Mouse (Mus musculus): ENCODE data around the gene Hsd17b13.
"Not testable (repeated sequence)": the region's sequence is repeated elsewhere in the genome, so short reads cannot be mapped to it uniquely, and the experiment has no call there.

The Hsd17b13 gene

GRCm38 (mm10) chr5:103977297-103977696 is at the start of gene Hsd17b13:
Gene Hsd17b13, minus strand, starts transcription at chr5:103977410.
- no peak for DNase-seq (ENCODE audit: low spot score in 2 of 2)

DNA sequence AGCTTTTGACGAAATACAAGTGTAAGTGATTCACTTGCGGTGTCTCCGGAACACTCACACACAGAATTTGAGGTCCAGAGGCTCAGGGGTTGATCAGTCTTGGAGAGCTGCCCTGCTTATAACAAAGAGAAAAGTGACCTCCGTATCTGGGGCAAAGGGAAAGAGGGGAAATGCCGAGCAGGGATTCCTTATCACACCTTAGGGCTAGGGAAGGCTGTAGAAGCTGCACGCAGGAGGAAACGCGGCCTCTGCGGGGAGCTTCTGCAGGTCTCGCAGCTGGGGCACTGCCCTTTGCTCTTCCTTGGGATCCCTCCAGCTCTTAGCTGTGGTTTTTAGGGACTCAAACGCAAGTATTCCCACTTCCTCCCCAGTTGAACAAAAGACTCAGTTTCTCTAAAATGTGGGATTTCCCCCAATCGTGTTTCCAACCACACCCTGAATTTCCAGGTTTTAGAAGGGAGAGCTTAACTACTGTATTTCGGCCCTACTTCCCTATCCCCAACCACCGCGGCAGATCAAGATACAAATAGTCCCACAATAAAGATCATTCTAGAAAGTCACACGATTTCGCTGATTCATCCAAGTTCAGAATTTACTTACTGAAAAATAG is 48.1 kb upstream of the Hsd17b13 start:
- no peak for DNase-seq (ENCODE audit: low spot score in 2 of 2)

- DNase-seq (ENCODE audit: low spot score in 2 of 2): no peak
Observed at GRCm38 (mm10) chr5:104024762-104025161, 47.6 kb upstream of the Hsd17b13 start.

DNA sequence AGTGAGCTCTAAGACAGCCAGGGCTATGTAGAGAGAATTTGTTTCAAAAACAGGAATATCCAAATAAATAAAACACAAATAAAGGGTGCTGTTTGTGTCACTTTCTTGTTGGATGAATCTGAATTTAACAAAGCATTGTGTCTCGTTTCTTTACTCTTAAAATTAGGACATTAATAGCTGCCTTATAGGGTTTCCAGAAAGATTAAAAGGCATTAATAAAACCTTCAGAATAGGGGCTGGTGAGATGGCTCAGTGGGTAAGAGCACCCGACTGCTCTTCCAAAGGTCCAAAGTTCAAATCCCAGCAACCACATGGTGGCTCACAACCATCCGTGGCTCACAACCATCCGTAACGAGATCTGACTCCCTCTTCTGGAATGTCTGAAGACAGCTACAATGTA is 47.0 kb upstream of the Hsd17b13 start:
- not testable (repeated sequence) for DNase-seq (ENCODE audit: low spot score in 2 of 2)

DNA sequence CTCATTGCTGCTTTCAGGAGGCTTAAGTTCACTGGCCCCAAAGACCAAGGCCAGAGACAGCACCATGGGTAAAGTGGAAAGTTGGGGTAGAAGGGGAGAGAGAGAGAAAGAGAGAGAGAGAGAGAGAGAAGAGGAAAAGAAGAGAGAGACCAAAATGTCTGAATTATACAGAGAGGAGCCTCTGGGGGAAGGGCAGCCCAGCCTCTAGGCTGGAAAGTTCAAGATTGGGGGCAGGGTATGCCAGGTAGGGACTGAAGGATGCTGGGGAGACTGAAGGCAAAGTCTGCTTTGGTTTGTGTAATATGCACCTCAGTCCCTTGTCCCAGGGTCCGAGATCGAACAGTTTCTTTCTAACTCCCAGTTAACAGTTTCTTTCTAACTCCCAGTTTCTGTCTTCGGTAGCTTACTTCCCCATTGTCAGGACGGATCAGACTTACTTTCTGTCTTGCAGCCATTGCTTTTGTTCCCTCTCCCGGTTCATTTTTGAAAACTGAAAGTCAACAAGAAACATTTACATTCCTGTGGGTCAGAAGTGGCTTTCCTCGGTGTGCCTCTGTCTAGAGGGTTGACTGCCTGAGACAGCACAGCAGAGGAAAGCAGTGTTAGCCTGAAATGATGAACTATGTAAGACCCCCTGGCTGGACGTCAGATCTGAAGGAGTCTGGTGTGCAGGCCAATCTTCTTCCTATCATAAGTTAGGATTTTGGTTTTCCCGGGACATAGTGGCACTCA is 46.2 kb upstream of the Hsd17b13 start:
- DNase-seq (ENCODE audit: low spot score in 2 of 2): no peak

GRCm38 (mm10) chr5:104022558-104022957 is 45.3 kb upstream of the Hsd17b13 start:
- DNase-seq (ENCODE audit: low spot score in 2 of 2): no peak

DNA sequence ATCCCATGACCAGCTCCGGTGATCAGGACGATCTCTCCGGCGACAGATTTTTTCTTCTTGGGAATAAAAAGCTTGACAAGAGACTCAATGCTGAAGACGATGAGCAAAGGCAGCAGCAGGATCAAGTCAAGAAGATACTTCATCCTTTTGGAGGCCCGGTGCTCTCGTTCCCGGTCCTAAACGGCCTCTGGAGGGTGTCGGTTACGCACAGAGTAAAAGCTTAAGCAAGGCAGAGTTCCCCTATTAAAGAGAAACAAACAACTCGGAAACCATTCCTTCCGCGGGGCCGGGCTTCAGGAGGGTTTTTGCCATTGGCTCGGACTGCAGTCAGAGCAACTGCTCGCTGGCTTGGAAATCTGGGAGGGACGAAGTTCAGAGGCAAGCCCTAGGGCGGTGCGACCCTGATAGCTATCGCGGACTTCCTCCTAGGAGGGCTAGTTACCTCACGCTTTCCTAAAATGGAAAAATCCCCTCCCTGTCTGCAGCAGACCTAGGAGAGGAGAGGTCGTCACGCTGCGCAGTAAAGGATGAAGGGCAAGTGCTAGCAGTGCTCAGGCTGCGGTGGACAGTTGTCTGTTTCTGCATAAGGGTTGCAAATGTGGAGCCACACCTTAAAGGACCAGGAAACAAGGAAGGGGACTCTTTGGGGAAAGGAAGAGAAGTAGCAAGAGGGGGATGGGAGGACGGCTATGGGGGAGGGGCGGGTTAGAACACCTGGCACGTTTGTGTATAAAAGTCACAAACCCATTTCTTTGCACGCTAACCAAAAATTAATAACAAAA is 44.6 kb upstream of the Hsd17b13 start, which contains the start of gene Hsd17b11:
TSS of gene Hsd17b11 (minus strand) at position 323 of the 782 bp plus-strand sequence.
- peak; percentile 36 to 40 for DNase-seq (ENCODE audit: low spot score in 2 of 2)

GRCm38 (mm10) chr5:104011419-104011818 is 34.2 kb upstream of the Hsd17b13 start:
- no peak for DNase-seq (ENCODE audit: low spot score in 2 of 2)

DNA sequence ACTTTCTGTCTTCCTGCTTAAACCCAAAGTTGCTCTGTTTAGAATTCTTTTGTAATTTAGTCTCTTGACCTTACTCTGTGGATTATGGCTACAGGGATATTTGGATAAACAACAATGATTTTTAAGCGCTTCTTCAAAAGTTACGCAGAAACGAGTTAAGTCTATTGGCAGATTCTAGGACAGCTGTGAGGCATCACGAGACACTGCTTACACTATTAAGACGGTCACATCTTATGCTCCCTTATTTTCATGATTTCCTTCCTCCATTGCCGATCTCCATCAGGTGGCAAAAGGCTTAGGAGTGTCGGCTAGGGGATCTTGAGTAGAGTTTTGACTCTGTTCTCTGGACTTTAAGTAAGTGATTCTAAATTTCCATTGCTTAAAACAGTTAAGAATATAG is 33.1 kb upstream of the Hsd17b13 start:
- DNase-seq (ENCODE audit: low spot score in 2 of 2): no peak

DNA sequence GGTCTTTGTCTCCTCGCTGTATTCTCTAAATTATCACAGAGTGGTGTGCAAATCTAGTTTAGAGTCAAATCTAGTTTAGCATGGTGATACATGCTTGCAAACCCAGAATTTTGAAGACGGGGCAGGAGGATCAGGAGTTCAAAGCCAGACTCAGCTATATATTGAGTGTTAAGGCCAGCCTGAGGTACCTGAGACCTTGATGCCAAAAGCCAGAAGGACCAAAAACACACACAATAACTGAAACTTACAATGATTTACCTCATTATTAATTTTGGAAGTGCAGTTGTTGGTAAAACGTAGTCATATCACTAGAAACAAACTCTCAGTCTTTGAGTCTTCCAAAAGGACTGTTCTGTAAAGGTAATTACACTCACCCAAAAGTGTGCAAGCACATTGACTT is 32.2 kb upstream of the Hsd17b13 start:
- no peak for DNase-seq (ENCODE audit: low spot score in 2 of 2)

DNA sequence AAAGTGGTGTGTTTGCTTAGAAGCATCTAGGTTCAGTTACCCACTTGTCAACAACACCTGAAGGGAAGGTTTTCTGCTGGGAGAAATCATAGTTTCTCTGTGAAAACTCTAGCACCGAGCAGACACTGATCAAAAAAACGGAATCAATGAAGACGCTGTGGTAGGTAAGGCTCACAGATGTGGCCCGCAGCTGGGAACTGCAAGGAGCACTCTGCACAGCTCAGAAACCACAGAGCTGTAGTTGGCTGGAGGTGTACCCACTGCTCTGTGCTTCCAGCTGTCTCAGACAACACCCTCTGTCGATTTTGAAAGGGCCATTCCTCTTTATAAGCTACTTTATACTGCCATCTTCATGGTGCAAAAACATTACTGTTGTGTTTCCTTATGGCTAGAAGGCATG is 30.6 kb upstream of the Hsd17b13 start:
- DNase-seq (ENCODE audit: low spot score in 2 of 2): peak; percentile 69 to 71

- DNase-seq (ENCODE audit: low spot score in 2 of 2): no peak
Observed at GRCm38 (mm10) chr5:104006811-104007210, 29.6 kb upstream of the Hsd17b13 start.

DNA sequence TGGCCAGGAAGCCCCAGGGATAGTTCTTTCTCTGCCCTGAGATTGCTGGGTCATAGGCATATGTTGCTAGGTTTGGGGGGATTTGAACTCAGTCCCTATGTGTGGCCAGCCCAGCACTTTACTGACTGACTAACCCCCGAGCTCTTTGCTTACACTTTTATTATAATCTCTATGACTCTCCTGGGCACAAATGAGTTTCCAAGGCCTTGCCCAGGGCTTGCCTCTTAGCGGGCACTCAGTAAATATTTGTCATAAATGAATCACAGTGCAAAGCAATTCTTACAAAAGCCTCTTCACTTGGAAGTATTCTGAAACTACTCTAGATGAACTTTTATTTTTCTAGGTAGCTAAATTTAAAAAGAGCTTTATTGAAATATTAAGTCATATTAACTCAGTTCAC is 26.7 kb upstream of the Hsd17b13 start:
- DNase-seq (ENCODE audit: low spot score in 2 of 2): no peak

DNA sequence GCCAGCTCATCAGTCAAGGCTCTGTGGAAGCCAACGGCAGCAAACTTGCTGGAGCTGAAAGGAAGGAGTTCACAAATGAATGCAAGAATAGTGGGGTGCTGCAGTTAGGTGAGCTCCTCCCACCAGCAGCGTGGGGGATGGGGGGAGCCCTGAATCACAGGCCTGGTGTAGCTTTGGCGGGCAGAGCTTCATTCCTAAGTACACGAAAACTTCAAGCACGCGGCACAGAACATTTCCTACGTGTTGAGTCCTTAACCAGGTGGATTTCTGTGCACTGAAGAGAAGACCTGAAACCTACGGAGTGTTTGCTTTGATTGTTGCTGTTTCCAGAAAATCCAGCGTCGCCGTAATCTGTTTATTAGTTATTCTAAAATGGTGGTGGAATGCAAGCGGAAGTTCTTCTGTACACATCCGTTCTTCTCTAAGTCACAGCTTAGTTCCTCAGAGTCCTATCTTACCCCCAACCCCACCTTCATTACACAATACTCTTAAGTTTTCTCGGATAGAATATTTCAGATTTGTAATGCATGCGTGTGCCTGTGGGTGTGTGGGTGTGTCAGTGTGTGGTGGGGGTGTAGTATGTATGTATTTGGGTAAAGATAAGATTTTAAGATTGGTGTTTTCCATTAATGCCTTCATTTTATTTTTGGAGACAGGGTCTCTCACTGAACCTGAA is 26.2 kb upstream of the Hsd17b13 start:
- no peak for DNase-seq (ENCODE audit: low spot score in 2 of 2)

DNA sequence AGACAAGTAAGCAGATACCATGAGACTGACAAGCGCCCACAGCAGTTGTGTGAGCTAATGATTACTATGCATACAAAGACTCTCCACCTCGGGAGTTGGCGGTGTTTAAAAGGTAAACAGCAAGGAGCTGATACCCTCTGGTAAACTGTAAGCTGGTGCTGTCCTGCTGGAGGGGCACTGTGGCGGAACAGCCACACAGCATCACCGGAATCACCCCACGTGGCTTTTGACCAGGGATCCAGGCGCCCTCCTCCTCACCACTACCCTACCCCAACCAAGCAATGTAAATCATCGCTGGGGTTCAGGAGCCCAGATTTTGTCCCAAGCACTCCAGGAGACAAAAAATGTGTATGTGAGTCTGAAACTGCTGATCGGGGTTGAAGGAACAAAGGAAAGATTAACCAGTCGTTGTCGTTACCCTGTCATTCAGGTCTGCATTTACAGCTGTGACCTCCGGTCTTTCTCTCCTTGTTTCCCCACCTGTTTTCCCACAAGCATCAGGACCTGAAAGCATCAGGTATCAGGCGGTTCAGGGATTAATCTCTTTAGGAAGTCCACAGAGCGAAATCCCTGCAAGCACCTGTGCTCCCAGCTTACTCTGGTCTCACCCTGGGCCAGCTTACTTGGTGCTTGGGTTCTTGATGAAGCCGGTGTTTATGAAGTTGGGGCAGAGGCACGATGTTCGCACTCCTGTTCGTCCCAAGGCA is 25.5 kb upstream of the Hsd17b13 start:
- no peak for DNase-seq (ENCODE audit: low spot score in 2 of 2)

DNA sequence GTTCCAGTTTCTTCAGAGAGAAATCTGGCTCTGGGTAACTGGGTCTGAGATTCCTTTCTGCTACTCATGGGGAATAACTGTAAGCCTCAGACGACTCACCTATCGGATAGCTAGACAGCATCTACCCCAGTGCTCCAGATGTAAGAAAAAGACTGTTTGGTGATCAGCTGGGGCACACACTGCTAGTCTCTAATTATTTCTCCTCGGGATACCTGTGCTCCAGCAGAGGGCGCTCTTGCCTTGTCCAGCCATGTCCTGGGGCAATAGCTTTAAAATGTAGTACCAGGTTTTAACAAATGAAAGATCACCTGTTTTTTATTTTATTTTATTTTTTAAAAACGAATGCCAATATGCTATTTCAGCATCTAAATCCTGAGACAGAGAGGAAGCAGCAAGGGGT is 22.5 kb upstream of the Hsd17b13 start:
- DNase-seq (ENCODE audit: low spot score in 2 of 2): peak; percentile 62 to 89

DNA sequence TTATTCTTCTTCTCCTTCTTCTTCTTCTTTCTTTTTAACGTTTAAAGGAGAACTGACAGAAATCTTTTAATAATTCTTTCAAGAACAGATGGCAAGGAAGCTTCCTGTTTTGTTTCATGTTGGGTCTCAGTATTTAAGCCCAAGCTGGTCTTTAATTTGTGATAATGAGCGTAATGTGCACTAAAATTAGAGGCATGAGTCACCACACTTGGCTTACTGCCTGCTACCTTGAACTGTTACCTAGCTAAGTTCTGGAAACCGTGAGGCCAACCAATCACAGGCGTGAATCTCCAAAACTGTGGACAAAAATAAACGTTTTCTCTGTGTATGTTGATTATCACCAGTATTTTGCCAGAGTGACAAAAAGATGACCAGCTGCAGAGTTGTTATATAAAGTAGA is 21.5 kb upstream of the Hsd17b13 start:
- no peak for DNase-seq (ENCODE audit: low spot score in 2 of 2)

GRCm38 (mm10) chr5:103995181-103995580 is 18.0 kb upstream of the Hsd17b13 start:
- peak in 1 of 2 experiments; percentile 36 for DNase-seq (ENCODE audit: low spot score in 2 of 2)

DNA sequence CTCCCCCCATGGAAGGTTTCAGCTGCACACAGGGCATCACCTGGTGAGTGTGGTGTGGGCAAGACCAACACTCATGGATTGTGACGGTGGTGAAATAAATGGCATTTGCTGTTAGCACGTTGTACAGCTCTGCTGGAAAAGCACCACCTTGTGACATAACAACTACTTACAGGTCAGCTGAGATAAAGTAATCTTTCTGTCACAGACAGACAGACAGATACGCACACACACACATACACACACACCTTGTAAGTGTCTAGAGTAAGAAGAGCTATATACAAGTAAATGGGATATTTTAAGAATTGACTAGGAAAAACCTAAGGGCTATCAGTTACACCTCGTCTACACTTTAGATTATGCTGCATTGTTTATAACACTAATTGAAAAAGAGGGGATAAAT is 17.5 kb upstream of the Hsd17b13 start:
- DNase-seq (ENCODE audit: low spot score in 2 of 2): no peak

GRCm38 (mm10) chr5:103993601-103994000 is 16.4 kb upstream of the Hsd17b13 start:
- DNase-seq (ENCODE audit: low spot score in 2 of 2): peak in 1 of 2 experiments; percentile 54

- DNase-seq (ENCODE audit: low spot score in 2 of 2): no peak
Observed at GRCm38 (mm10) chr5:103992831-103993230, 15.6 kb upstream of the Hsd17b13 start.

All from thymus, postnatal 10 days (tissue).